Mouse (Mus musculus): ENCODE data around the gene Gm4969. TPM values are rescaled to one million over a fixed set of nuclear protein-coding genes. Genes with fewer than 3 reads are reported as not detected.

Gm4969 gene
- polyA plus RNA-seq, 1 experiment = 0.80 TPM

GRCm38 (mm10) chr7:19148875-19149541 lies 30.8 kb upstream of the Gm4969 start, which contains the start of gene Qpctl:
TSS of gene Qpctl (minus strand) at chr7:19149291.
- H3K27ac ChIP-seq (ENCODE audit: insufficient read depth, low read length) = peak within 1 kb of the TSS; percentile 48
- peaks cover 9% of the 10 kb centered on the region for H3K4me1 ChIP-seq (ENCODE audit: control insufficient read depth, insufficient read depth, low read length)
- DNase-seq = peak; percentile 97 to 99
- no peaks in the 10 kb centered on the region for H3K27me3 ChIP-seq (ENCODE audit: control insufficient read depth, insufficient read depth, low read length)
- TF ChIP-seq CTCF (IDR thresholded peaks at IDR 0.05; ENCODE audit: borderline replicate concordance, insufficient read depth, low read depth, low read length) = no peak
- peak; percentile 53; the same call in 1 of the 2 replicates for TF ChIP-seq POLR2A (IDR thresholded peaks at IDR 0.05; ENCODE audit: borderline replicate concordance, insufficient read depth, low read length)
- WGBS = under 1% methylated on average over 43 of the region's 43 CpGs
- H3K4me3 ChIP-seq (replicated peaks; ENCODE audit: insufficient read depth, low read depth, low read length) = peak within 1 kb of the TSS; percentile 90

- TF ChIP-seq POLR2A (IDR thresholded peaks at IDR 0.05; ENCODE audit: borderline replicate concordance, insufficient read depth, low read length) (no peak), CTCF (IDR thresholded peaks at IDR 0.05; ENCODE audit: borderline replicate concordance, insufficient read depth, low read depth, low read length) (no peak)
- Histone ChIP-seq H3K4me3 (replicated peaks; ENCODE audit: insufficient read depth, low read depth, low read length) (peak overlapping the region; percentile 90), H3K27ac (ENCODE audit: insufficient read depth, low read length) (peak overlapping the region; percentile 48), H3K27me3 (ENCODE audit: control insufficient read depth, insufficient read depth, low read length) (no peaks in the 10 kb centered on the region), H3K4me1 (ENCODE audit: control insufficient read depth, insufficient read depth, low read length) (peaks cover 9% of the 10 kb centered on the region)
- WGBS = 8% methylated on average over 20 of the region's 20 CpGs
- DNase-seq = no peak
Measured at GRCm38 (mm10) chr7:19148180-19148874, 30.2 kb upstream of the Gm4969 start.

GRCm38 (mm10) chr7:19147497-19148045 lies 29.4 kb upstream of the Gm4969 start:
- no peak for DNase-seq
- Histone ChIP-seq H3K4me3 (replicated peaks; ENCODE audit: insufficient read depth, low read depth, low read length) (no peak overlapping the region), H3K27ac (ENCODE audit: insufficient read depth, low read length) (no peak overlapping the region), H3K27me3 (ENCODE audit: control insufficient read depth, insufficient read depth, low read length) (no peaks in the 10 kb centered on the region), H3K4me1 (ENCODE audit: control insufficient read depth, insufficient read depth, low read length) (peaks cover 9% of the 10 kb centered on the region)
- no peak for TF ChIP-seq CTCF (IDR thresholded peaks at IDR 0.05; ENCODE audit: borderline replicate concordance, insufficient read depth, low read depth, low read length)
- no peak for TF ChIP-seq POLR2A (IDR thresholded peaks at IDR 0.05; ENCODE audit: borderline replicate concordance, insufficient read depth, low read length)
- 56% methylated on average over 6 of the region's 6 CpGs for WGBS

GRCm38 (mm10) chr7:19146793-19147192 lies 28.6 kb upstream of the Gm4969 start:
- Histone ChIP-seq H3K27me3 (ENCODE audit: control insufficient read depth, insufficient read depth, low read length) (no peaks in the 10 kb centered on the region), H3K27ac (ENCODE audit: insufficient read depth, low read length) (no peak overlapping the region), H3K4me1 (ENCODE audit: control insufficient read depth, insufficient read depth, low read length) (peaks cover 9% of the 10 kb centered on the region), H3K4me3 (replicated peaks; ENCODE audit: insufficient read depth, low read depth, low read length) (no peak overlapping the region)
- no peak for TF ChIP-seq POLR2A (IDR thresholded peaks at IDR 0.05; ENCODE audit: borderline replicate concordance, insufficient read depth, low read length)
- no peak for TF ChIP-seq CTCF (IDR thresholded peaks at IDR 0.05; ENCODE audit: borderline replicate concordance, insufficient read depth, low read depth, low read length)
- WGBS = 59% methylated on average over 10 of the region's 10 CpGs
- no peak for DNase-seq

- TF ChIP-seq CTCF (IDR thresholded peaks at IDR 0.05; ENCODE audit: borderline replicate concordance, insufficient read depth, low read depth, low read length) = peak; percentile 36; the same call in 1 of the 2 replicates
- TF ChIP-seq POLR2A (IDR thresholded peaks at IDR 0.05; ENCODE audit: borderline replicate concordance, insufficient read depth, low read length) = no peak
- 37% methylated on average over 5 of the region's 5 CpGs for WGBS
Measured at GRCm38 (mm10) chr7:19137380-19137779, 19.2 kb upstream of the Gm4969 start.

GRCm38 (mm10) chr7:19136673-19137334 lies 18.6 kb upstream of the Gm4969 start:
- Histone ChIP-seq H3K4me3 (replicated peaks; ENCODE audit: insufficient read depth, low read depth, low read length) (no peak overlapping the region), H3K4me1 (ENCODE audit: control insufficient read depth, insufficient read depth, low read length) (peaks cover 8% of the 10 kb centered on the region), H3K27me3 (ENCODE audit: control insufficient read depth, insufficient read depth, low read length) (no peaks in the 10 kb centered on the region), H3K27ac (ENCODE audit: insufficient read depth, low read length) (no peak overlapping the region)
- WGBS = 65% methylated on average over 38 of the region's 38 CpGs
- TF ChIP-seq CTCF (IDR thresholded peaks at IDR 0.05; ENCODE audit: borderline replicate concordance, insufficient read depth, low read depth, low read length) (no peak), POLR2A (IDR thresholded peaks at IDR 0.05; ENCODE audit: borderline replicate concordance, insufficient read depth, low read length) (no peak)
- DNase-seq = no peak

More at GRCm38 (mm10) chr7:19137380-19137779, 19.2 kb upstream of the Gm4969 start:
- no peak overlapping the region for H3K27ac ChIP-seq (ENCODE audit: insufficient read depth, low read length)
- DNase-seq = peak in 1 of 2 experiments; percentile 48
- no peak overlapping the region for H3K4me3 ChIP-seq (replicated peaks; ENCODE audit: insufficient read depth, low read depth, low read length)
- H3K27me3 ChIP-seq (ENCODE audit: control insufficient read depth, insufficient read depth, low read length) = no peaks in the 10 kb centered on the region
- peaks cover 8% of the 10 kb centered on the region for H3K4me1 ChIP-seq (ENCODE audit: control insufficient read depth, insufficient read depth, low read length)

- TF ChIP-seq POLR2A (IDR thresholded peaks at IDR 0.05; ENCODE audit: borderline replicate concordance, insufficient read depth, low read length) (no peak), CTCF (IDR thresholded peaks at IDR 0.05; ENCODE audit: borderline replicate concordance, insufficient read depth, low read depth, low read length) (no peak)
- WGBS = 73% methylated on average over 13 of the region's 13 CpGs
Measured at GRCm38 (mm10) chr7:19136168-19136567, 18.0 kb upstream of the Gm4969 start.

More at GRCm38 (mm10) chr7:19136168-19136567, 18.0 kb upstream of the Gm4969 start:
- H3K27me3 ChIP-seq (ENCODE audit: control insufficient read depth, insufficient read depth, low read length) = no peaks in the 10 kb centered on the region
- no peak overlapping the region for H3K27ac ChIP-seq (ENCODE audit: insufficient read depth, low read length)
- H3K4me1 ChIP-seq (ENCODE audit: control insufficient read depth, insufficient read depth, low read length) = peaks cover 8% of the 10 kb centered on the region
- no peak overlapping the region for H3K4me3 ChIP-seq (replicated peaks; ENCODE audit: insufficient read depth, low read depth, low read length)
- no peak for DNase-seq
